Mouse (Mus musculus) myocyte (in vitro differentiated cells): ENCODE measurements at regions not wholly inside any gene's neighbourhood (a gene's known extent, or its start where the extent isn't known, plus 50 kb on each side); places are given as distances from the start of the nearest gene placed in this dataset.

Experiments
- MAX ChIP-seq: IDR thresholded peaks from one replicate; pipeline ENCODE4 v1.6.1; 2011; ENCODE audit warnings: low read depth, mild to moderate bottlenecking, control low read depth
- POLR2A ChIP-seq: IDR thresholded peaks from one replicate; pipeline ENCODE4 v1.6.1; 2011; ENCODE audit warnings: low read depth, mild to moderate bottlenecking, control low read depth, moderate library complexity; ENCODE audit not compliant: insufficient read length
- POLR2AphosphoS2 ChIP-seq: IDR thresholded peaks from one replicate; pipeline ENCODE4 v1.6.1; 2011; ENCODE audit warnings: low read depth, control low read depth; ENCODE audit not compliant: insufficient read length
- USF1 ChIP-seq: IDR thresholded peaks from one replicate; pipeline ENCODE4 v1.6.1; 2011; ENCODE audit warnings: low read depth, mild to moderate bottlenecking, control low read depth, moderate library complexity

GRCm38 (mm10) chr10:96880771-96881170, 264.0 kb downstream of the Btg1 start:
- TF ChIP-seq POLR2A, result no peak
- TF ChIP-seq MAX, result no peak
- TF ChIP-seq POLR2AphosphoS2, result no peak
- TF ChIP-seq USF1, result no peak
